Mouse (Mus musculus) hindbrain, embryonic 16.5 days (tissue): Measurements from ENCODE around the gene Card10. TPM values are rescaled to one million over a fixed set of nuclear protein-coding genes. Genes with fewer than 3 reads are reported as not detected.

ENCODE experiments used
- ATAC-seq: fragments of 200-750 bp; cut with Nextera tagmentation; 2 replicates; pipeline ENCODE4 v1.8.0; 2017; ENCODE audit warnings: moderate TSS enrichment, moderate library complexity
- H3K27ac ChIP-seq: fragments of 300-500 bp; sonication (generic); 2 replicates; pipeline ENCODE4 v1.5.1; 2014; ENCODE audit warnings: low read depth, mild to moderate bottlenecking, control low read depth, low read length, moderate library complexity
- H3K27me3 ChIP-seq: fragments of 300-500 bp; sonication (generic); replicated peaks from 2 replicates; pipeline ENCODE4 v1.6.1; 2014; ENCODE audit warnings: low read length; ENCODE audit not compliant: control insufficient read depth, insufficient read depth
- H3K36me3 ChIP-seq: fragments of 300-500 bp; sonication (generic); 2 replicates; pipeline ENCODE4 v1.6.1; 2014; ENCODE audit warnings: mild to moderate bottlenecking, low read length, moderate library complexity, mixed read lengths; ENCODE audit not compliant: control insufficient read depth, insufficient read depth
- H3K4me1 ChIP-seq: fragments of 300-500 bp; sonication (generic); 2 replicates; pipeline ENCODE4 v1.6.1; 2014; ENCODE audit warnings: low read depth, low read length; ENCODE audit not compliant: control insufficient read depth, insufficient read depth
- H3K4me2 ChIP-seq: fragments of 300-500 bp; sonication (generic); 2 replicates; pipeline ENCODE4 v1.6.1; 2014; ENCODE audit warnings: mild to moderate bottlenecking, low read length, control low read depth, moderate library complexity
- H3K4me3 ChIP-seq: fragments of 300-500 bp; sonication (generic); 2 replicates; pipeline ENCODE4 v1.5.1; 2014; ENCODE audit warnings: mild to moderate bottlenecking, low read length, control low read depth, moderate library complexity
- H3K9ac ChIP-seq: fragments of 300-500 bp; sonication (generic); 2 replicates; pipeline ENCODE4 v1.6.1; 2014; ENCODE audit warnings: low read depth, mild to moderate bottlenecking, control low read depth, low read length, moderate library complexity
- H3K9me3 ChIP-seq: fragments of 300-500 bp; sonication (generic); 2 replicates; pipeline ENCODE4 v1.6.1; 2014; ENCODE audit warnings: mild to moderate bottlenecking, low read length, moderate library complexity; ENCODE audit not compliant: control insufficient read depth
- WGBS: fragments of 180-500 bp; shearing (Covaris S2); extraction: QIAGEN DNeasy Blood & Tissue Kit; methylation state at CpG from one replicate; pipeline ENCODE4 v1.1.7; 2014; 5-methylcytosine and 5-hydroxymethylcytosine counted together
- polyA plus RNA-seq: library from polyadenylated mRNA; unstranded; fragments of >200 nt; fragmentation: Nextera tagmentation; extraction: Ambion mirVana; gene quantifications from 2 replicates; pipeline ENCODE4 v1.2.1, GENCODE M21; 2015

The Card10 gene
- polyA plus RNA-seq, 1 experiment from 2014 or later: 2.5 TPM

DNA sequence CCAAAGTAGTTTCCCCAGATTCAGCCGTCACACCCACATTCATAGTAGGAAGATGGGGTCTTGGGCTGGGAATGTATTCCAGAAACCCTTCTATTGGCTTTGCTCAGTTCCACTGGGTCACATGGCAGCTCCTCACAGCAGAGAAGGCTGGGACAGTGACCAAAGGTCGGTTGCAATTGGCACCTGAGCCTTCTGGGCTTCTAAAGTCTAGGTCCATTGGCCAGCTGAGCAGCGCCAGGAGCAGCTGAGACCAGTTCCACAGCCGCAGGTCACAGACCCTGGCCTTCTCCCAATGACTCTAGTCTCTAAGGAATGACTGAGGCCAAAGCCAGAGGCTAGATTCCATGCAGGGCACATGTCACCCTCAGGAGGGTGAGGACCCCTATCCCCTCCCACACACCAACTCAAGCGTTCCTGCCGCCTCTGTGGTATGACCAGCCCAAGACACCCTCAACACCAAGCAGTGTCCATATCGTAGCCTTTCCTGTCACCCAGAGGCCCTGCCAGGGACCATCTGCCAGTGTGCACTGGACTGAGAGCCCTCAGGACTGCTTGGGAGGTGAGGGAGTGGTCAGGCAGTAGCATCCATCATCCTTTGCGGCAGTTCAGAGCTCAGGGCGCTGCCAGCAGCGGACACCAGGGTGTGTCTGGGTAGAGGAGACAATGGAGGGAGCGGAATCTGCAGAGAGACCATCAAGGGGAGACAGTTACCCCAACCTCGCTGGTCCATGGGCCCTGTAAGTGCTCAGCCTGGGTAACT lies 46.7 kb downstream of the Card10 start:
- no peak for ATAC-seq

DNA sequence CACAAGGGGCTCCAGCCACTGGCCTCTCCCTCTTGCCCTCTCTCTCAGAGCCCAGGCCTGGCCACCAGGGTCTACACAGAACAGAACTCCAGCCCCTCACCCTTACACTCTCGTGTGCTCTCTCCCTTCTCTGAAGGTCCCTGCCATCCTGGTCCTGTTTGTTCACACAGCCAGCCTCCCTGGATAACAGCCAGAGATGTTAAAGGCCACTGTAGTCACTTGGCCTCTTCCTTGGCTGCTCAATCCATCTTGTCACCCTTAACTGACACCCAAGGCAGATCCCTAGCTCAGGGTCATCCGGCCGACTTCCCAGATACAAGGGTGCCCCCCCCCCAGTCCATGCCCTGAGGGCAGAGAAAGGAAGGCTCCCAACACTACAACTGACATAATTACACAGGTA lies 47.6 kb downstream of the Card10 start:
- Histone ChIP-seq H3K9ac (no peak overlapping the region), H3K4me1 (peaks cover 10% of the 10 kb centered on the region), H3K4me3 (no peak overlapping the region), H3K27me3 (no peaks in the 10 kb centered on the region), H3K9me3 (no peaks in the 10 kb centered on the region), H3K27ac (no peak overlapping the region), H3K36me3 (no peaks in the 10 kb centered on the region), H3K4me2 (no peak overlapping the region)
- 85% methylated on average over 3 of the region's 3 CpGs for WGBS
- ATAC-seq: no peak

More for the DNA sequence above, 46.7 kb downstream of the Card10 start:
- no peak overlapping the region for H3K4me2 ChIP-seq
- H3K4me3 ChIP-seq: no peak overlapping the region
- no peak overlapping the region for H3K27ac ChIP-seq
- no peaks in the 10 kb centered on the region for H3K9me3 ChIP-seq
- no peaks in the 10 kb centered on the region for H3K36me3 ChIP-seq
- WGBS: 66% methylated on average over 12 of the region's 12 CpGs
- no peaks in the 10 kb centered on the region for H3K27me3 ChIP-seq
- H3K4me1 ChIP-seq: peaks cover 1% of the 10 kb centered on the region; the same call in 1 of the 2 replicates
- H3K9ac ChIP-seq: no peak overlapping the region

DNA sequence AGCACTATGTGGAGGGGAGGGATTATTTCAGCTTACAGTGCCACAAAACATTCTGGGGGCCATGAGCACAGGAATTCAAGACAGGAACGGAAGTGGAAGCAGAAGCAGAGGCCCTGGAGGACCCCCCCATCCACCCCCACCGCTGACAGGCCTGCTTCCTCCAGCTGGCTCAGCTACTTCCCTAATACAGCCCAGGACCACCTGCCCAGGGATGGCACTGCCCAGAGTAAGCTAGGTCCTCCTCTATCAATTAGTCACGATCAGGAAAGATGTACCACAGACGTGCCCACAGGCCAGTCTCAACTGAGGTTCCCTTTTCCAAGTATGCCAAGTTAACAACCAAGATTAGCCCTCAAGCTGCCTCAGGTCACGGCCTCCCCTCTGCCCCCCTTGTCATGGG lies 48.7 kb downstream of the Card10 start:
- no peaks in the 10 kb centered on the region for H3K9me3 ChIP-seq
- no peaks in the 10 kb centered on the region for H3K36me3 ChIP-seq
- no peak overlapping the region for H3K27ac ChIP-seq
- H3K27me3 ChIP-seq: no peaks in the 10 kb centered on the region
- no peak for ATAC-seq
- no peak overlapping the region for H3K4me2 ChIP-seq
- 60% methylated on average over 5 of the region's 5 CpGs for WGBS
- no peak overlapping the region for H3K9ac ChIP-seq
- peaks cover 11% of the 10 kb centered on the region for H3K4me1 ChIP-seq
- H3K4me3 ChIP-seq: no peak overlapping the region

DNA sequence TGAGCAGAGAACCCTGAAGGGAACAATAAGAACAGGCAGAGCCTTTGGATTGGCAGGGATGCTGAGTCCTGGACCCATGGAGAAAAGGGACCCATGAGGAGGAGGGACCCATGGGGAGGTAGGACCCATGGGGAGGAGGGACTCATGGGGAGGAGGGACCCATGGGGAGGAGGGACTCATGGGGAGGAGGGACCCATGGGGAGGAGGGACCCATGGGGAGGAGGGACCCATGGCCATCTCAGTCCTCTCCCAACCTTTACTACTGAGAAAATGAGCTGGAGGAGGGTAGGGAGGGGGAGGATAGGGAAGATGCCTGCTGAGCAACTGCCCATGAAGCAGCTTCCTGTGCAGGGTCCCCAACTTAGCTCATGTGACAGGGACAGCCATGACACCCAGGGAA lies 49.9 kb downstream of the Card10 start:
- H3K27me3 ChIP-seq: no peaks in the 10 kb centered on the region
- H3K4me3 ChIP-seq: no peak overlapping the region
- no peaks in the 10 kb centered on the region for H3K36me3 ChIP-seq
- no peak overlapping the region for H3K27ac ChIP-seq
- H3K9ac ChIP-seq: no peak overlapping the region
- no peak for ATAC-seq
- H3K9me3 ChIP-seq: no peaks in the 10 kb centered on the region
- H3K4me2 ChIP-seq: no peak overlapping the region
- peaks cover 11% of the 10 kb centered on the region for H3K4me1 ChIP-seq

DNA sequence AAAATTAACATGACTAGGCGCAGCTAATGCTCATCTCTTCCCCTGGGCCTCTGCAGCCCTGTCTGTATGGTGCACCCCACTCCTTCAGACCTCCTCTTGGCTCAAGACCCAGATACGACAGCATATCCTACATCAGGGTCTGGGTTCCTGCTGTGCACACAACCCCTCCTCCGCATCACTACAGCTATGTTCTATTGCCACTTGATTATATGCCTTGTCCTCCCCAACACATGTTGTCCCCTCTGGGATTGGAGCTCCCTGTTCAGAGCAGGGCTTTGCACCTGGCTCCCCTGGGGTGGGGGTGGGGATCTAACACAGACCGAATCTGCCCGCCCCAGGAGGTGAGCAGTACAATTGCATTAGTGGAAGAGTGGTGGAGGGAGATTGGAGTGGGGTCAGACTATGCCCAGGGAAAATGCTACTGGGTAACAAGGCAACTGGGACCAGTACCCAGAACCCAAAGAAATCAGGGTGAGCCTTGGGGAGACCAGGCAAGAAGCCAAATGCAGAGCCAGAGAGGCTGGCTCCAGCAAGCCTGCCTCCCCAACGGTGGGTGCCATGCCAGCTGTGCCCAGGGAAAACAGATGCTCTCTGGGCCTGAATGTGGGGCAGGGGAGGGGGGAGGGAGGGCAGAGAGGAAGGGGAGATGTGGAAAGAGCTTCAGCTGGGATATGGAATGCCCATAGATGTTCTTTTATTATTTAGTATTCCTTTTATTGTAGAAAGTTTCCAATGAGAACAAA lies 52.1 kb downstream of the Card10 start:
- Histone ChIP-seq H3K27me3 (no peaks in the 10 kb centered on the region), H3K4me2 (no peak overlapping the region), H3K4me3 (no peak overlapping the region), H3K36me3 (no peaks in the 10 kb centered on the region), H3K9me3 (no peaks in the 10 kb centered on the region), H3K27ac (no peak overlapping the region), H3K9ac (no peak overlapping the region; the same call in 1 of the 2 replicates), H3K4me1 (peaks cover 11% of the 10 kb centered on the region)
- no peak; the same call in 1 of the 2 replicates for ATAC-seq
- WGBS: 35% methylated on average over 6 of the region's 6 CpGs

DNA sequence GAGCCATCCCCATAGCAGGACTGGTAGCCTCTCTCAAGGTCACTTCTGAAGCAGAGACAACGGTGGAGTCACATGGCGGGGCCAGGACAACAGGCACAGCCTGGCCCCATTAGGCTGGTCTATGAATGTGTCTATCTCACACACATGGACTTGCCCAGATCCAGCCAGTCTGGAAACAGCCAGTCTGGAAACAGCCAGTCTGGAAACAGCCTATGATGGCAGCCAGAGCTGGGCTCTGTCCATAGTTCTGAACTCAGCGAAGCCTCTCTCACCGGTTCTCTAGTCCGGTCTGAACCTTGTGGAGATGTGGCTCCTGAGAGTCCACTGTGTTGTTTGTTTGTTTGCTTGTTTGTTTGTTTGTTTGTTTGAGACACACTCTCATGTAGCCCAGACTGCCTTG lies 53.0 kb downstream of the Card10 start:
- peak; percentile 46; the same call in 1 of the 2 replicates for ATAC-seq
- no peak overlapping the region for H3K9ac ChIP-seq
- no peaks in the 10 kb centered on the region for H3K27me3 ChIP-seq
- H3K36me3 ChIP-seq: no peaks in the 10 kb centered on the region
- no peaks in the 10 kb centered on the region for H3K9me3 ChIP-seq
- no peak overlapping the region for H3K4me3 ChIP-seq
- peaks cover 11% of the 10 kb centered on the region for H3K4me1 ChIP-seq
- no peak overlapping the region for H3K4me2 ChIP-seq
- 62% methylated on average over 5 of the region's 5 CpGs for WGBS
- H3K27ac ChIP-seq: no peak overlapping the region

DNA sequence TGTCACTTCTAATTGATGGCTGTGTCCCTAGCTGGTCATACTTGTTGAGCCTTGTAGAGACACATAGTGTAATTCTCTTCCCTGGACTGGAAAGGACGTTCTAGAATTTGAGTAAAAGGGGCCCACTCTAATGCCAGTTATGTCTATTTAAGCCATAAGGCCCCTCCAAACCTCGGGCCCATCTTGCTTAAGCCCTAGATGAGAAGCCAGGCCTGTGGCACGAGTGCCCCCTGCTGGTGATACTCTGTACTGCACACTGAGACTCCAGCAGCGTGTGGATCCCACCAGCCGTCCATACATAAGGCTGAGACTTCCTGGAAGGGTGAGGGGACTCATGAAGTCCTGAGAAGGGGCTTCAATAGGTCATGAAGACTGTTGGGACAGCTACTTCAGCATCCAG lies 58.6 kb downstream of the Card10 start:
- Histone ChIP-seq H3K9me3 (no peaks in the 10 kb centered on the region), H3K27me3 (no peaks in the 10 kb centered on the region), H3K36me3 (no peaks in the 10 kb centered on the region), H3K27ac (no peak overlapping the region), H3K4me2 (no peak overlapping the region), H3K9ac (no peak overlapping the region), H3K4me3 (no peak overlapping the region), H3K4me1 (no peaks in the 10 kb centered on the region)
- 2% methylated on average over 5 of the region's 5 CpGs for WGBS
- peak; percentile 72; the same call in 1 of the 2 replicates for ATAC-seq

DNA sequence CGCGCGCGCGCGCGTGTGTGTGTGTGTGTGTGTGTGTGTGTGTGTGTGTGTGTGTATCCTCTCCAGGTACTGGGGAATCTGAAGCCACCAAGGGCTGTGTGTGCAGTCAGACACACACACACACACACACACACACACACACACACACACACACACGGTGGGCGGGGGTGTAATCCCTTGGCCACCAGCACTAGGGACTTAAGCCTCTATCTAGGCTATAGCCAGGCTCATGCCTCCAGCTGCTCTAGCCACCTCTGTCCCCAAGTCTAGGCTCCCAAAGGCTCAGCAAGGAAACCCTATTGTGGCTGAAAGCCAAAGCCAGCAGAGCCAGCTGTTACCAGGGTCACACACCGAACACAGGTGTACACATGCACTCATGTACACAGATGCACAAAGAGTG lies 60.0 kb downstream of the Card10 start:
- 82% methylated on average over 8 of the region's 10 CpGs for WGBS
- peak; percentile 53; the same call in 1 of the 2 replicates for ATAC-seq
- no peaks in the 10 kb centered on the region for H3K4me1 ChIP-seq
- no peaks in the 10 kb centered on the region for H3K9me3 ChIP-seq
- H3K9ac ChIP-seq: no peak overlapping the region
- H3K27ac ChIP-seq: no peak overlapping the region
- H3K36me3 ChIP-seq: no peaks in the 10 kb centered on the region
- no peak overlapping the region for H3K4me2 ChIP-seq
- H3K4me3 ChIP-seq: no peak overlapping the region
- H3K27me3 ChIP-seq: no peaks in the 10 kb centered on the region

DNA sequence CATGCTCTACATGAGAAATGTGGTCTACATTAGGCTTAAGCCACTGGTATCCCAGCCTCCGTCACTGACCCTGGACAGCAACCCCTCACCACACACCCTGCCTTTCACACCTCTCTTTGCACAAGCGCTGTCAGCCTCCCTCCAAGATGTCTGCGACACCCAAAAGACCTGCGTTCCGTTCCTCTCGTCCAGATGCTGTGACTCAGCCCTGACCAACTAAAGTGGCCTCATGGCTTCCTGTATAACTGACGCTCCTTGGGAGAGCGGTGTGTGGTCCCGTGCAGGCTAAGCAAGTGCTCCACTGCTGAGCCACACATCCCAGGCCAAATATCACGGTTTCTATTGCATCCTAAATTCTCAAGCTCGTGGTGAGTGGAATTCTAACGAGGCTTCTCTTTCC lies 62.2 kb downstream of the Card10 start:
- Histone ChIP-seq H3K27me3 (no peaks in the 10 kb centered on the region), H3K9ac (no peak overlapping the region), H3K4me1 (peaks cover 16% of the 10 kb centered on the region), H3K4me3 (no peak overlapping the region), H3K9me3 (no peaks in the 10 kb centered on the region), H3K4me2 (no peak overlapping the region), H3K27ac (no peak overlapping the region), H3K36me3 (no peaks in the 10 kb centered on the region)
- no peak for ATAC-seq
- WGBS: 75% methylated on average over 12 of the region's 12 CpGs
